Mouse (Mus musculus): ENCODE data around the gene Efna5. TPM values are rescaled to one million over a fixed set of nuclear protein-coding genes. Genes with fewer than 3 reads are reported as not detected.

Gene Efna5
- total RNA-seq, 2 experiments from 2014 or later, result 6.7 to 8.5 TPM

DNA sequence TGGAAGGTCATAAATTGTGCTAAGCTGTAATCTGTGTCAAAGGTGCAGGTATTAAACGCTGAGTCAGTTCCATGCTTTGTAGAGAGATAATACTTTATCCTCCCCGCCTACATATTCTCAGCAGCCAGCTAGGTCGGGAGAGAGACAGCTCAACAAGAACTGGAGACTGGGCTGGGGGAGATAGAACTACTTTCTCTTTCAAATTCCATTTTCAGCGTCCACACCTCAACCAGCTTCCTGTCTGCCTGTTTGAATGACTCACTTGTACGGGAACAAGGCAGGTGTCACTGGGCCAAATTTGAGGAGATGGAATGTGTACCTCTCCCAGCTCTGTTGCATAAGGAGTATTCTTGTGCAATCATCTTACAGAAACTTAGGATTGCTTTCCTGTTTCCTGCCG lies 193.7 kb downstream of the Efna5 start:
- TF ChIP-seq CTCF (conservative IDR thresholded peaks at IDR 0.05), result no peak
- no peak for DNase-seq (ENCODE audit: low spot score in 2 of 2)
- no peak overlapping the region for H3K4me3 ChIP-seq

GRCm38 (mm10) chr17:62685181-62685580 lies 195.9 kb downstream of the Efna5 start:
- H3K27ac ChIP-seq, result no peak overlapping the region
- DNase-seq (ENCODE audit: low spot score in 2 of 2), result no peak
- no peak overlapping the region for H3K4me3 ChIP-seq
- TF ChIP-seq CTCF (conservative IDR thresholded peaks at IDR 0.05), result no peak

More for the DNA sequence above, 193.7 kb downstream of the Efna5 start:
- H3K27ac ChIP-seq, result no peak overlapping the region

GRCm38 (mm10) chr17:62683142-62683541 lies 198.0 kb downstream of the Efna5 start:
- Histone ChIP-seq H3K27ac (no peak overlapping the region), H3K4me3 (no peak overlapping the region)
- no peak for TF ChIP-seq CTCF (conservative IDR thresholded peaks at IDR 0.05)
- DNase-seq (ENCODE audit: low spot score in 2 of 2), result no peak

DNA sequence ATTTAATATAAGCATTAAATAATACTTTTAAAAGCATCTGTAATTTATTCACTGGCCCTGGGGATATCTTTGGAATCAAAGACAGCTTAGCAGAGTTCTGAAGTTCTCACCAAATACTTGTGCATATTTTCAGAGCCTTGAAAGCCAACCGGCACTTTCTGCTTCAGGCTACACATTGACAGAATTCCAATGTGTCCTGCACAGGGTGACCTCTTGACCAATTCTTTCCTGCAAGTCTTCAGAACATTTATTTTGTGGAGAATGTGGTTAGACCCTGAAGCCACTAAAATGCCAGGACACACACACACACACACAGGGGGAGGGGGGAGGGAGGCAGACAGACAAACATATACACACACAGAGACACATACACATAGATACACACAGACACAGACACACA lies 199.4 kb downstream of the Efna5 start:
- Histone ChIP-seq H3K4me3 (no peak overlapping the region), H3K27ac (no peak overlapping the region)
- no peak for TF ChIP-seq CTCF (conservative IDR thresholded peaks at IDR 0.05)
- DNase-seq (ENCODE audit: low spot score in 2 of 2), result no peak

DNA sequence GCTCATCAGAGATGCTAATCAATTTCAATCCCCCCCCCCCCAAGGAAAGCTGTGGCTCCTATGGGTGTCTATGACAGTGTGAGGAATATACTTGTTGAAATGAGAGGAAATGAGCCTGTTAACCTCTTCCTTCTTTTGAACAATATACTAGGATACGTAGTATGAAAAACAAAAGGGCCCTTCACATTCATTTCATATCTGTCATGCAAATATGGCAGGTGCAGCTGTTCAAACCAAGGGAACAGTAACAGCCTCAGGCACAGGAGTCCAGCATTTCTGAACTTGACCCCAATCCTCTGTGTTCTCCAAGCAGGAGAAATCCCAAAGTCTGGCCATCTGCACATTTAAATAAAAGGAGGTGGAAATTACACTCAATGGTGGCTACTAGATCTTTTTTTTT lies 200.4 kb downstream of the Efna5 start:
- no peak for TF ChIP-seq CTCF (conservative IDR thresholded peaks at IDR 0.05)
- no peak for DNase-seq (ENCODE audit: low spot score in 2 of 2)
- Histone ChIP-seq H3K27ac (no peak overlapping the region), H3K4me3 (no peak overlapping the region)

DNA sequence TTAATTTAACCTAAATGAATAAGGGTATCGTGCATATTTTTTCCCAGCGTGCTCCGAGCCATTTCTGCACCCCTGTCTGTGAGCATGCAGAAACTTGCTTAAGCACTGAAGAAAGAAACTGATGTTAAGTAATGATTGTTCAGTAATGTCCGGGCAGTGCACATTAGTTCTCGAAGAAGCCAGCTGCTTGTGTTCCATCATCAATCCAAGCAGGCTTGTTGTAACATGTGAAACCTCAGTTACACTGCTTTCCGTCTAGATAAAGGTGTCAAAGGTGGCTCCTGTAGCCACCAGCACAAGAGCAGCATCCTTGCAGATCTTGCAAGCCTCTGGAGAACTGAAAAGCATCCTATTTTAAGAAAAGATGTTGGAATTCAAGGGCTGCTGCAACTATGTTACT lies 204.3 kb downstream of the Efna5 start:
- no peak for DNase-seq (ENCODE audit: low spot score in 2 of 2)
- H3K4me3 ChIP-seq, result no peak overlapping the region
- TF ChIP-seq CTCF (conservative IDR thresholded peaks at IDR 0.05), result no peak
- no peak overlapping the region for H3K27ac ChIP-seq

DNA sequence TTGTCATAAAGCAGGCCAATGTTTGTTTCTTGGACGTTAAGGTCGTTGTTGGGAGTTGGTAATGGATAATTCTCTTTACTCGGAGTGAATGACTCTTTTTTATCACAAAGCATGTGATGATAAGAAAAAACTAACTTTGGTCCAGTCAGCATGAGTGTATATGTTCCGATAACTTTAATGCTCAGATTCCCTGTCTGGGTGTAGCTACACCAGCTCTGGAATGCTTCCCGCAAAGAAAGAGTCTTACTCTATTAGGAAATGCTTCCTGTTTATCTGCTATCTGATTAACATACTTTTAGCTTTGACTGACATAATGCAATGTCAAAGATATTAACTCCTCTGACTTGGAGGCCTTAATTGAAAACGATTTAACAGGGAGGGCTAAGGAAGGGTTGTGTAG lies 204.7 kb downstream of the Efna5 start:
- no peak overlapping the region for H3K27ac ChIP-seq
- TF ChIP-seq CTCF (conservative IDR thresholded peaks at IDR 0.05), result no peak
- DNase-seq (ENCODE audit: low spot score in 2 of 2), result no peak
- H3K4me3 ChIP-seq, result no peak overlapping the region

- no peak for DNase-seq (ENCODE audit: low spot score in 2 of 2)
- no peak for TF ChIP-seq CTCF (conservative IDR thresholded peaks at IDR 0.05)
- no peak overlapping the region for H3K27ac ChIP-seq
- H3K4me3 ChIP-seq, result no peak overlapping the region
These were observed 205.3 kb downstream of the Efna5 start for GRCm38 (mm10) chr17:62675811-62676255.

GRCm38 (mm10) chr17:62672068-62672467 lies 209.0 kb downstream of the Efna5 start:
- Histone ChIP-seq H3K4me3 (no peak overlapping the region), H3K27ac (no peak overlapping the region)
- no peak for DNase-seq (ENCODE audit: low spot score in 2 of 2)
- no peak for TF ChIP-seq CTCF (conservative IDR thresholded peaks at IDR 0.05)

DNA sequence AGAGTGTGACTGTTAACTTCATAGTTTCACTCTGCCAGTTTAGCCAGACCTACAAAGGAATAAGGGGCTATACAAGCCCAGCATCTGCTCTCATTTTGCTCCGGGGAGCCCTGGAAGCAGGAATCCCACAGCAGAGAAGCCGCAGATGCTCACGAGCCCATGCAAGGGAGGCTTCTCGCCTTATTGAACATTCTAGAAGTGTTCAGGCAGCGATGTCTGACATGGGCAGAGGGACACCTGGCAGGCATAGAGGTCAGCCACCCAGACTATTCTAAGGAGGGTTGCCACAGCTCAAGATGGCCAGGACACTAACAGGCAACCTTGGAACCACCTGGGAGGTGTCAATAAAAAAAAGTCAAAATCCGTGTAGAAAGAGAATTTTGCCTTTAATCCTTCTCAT lies 214.4 kb downstream of the Efna5 start:
- H3K27ac ChIP-seq, result no peak overlapping the region
- no peak for TF ChIP-seq CTCF (conservative IDR thresholded peaks at IDR 0.05)
- no peak overlapping the region for H3K4me3 ChIP-seq
- no peak for DNase-seq (ENCODE audit: low spot score in 2 of 2)

GRCm38 (mm10) chr17:62665823-62666222 lies 215.3 kb downstream of the Efna5 start:
- no peak overlapping the region for H3K4me3 ChIP-seq
- no peak overlapping the region for H3K27ac ChIP-seq
- TF ChIP-seq CTCF (conservative IDR thresholded peaks at IDR 0.05), result no peak
- no peak for DNase-seq (ENCODE audit: low spot score in 2 of 2)

DNA sequence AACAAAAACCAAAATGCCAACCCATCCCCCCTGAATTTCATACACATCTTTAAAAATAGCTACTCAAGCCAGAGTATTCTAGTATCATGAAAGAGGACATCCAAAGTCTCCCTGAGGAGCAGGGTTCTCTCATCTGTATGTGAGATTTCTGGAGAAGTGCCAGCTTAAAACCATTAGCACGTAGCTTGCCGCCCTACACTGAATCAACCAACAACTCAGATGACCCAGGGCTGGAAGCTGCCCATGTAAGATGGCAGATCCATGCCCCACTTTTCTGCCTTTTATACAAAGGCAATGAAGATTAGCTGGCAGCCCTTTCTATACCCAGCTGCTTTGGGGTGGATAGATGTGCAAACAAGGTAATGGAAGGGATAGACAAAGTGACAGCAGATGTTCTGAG lies 216.4 kb downstream of the Efna5 start:
- no peak for TF ChIP-seq CTCF (conservative IDR thresholded peaks at IDR 0.05)
- no peak for DNase-seq (ENCODE audit: low spot score in 2 of 2)
- Histone ChIP-seq H3K4me3 (no peak overlapping the region), H3K27ac (no peak overlapping the region)

DNA sequence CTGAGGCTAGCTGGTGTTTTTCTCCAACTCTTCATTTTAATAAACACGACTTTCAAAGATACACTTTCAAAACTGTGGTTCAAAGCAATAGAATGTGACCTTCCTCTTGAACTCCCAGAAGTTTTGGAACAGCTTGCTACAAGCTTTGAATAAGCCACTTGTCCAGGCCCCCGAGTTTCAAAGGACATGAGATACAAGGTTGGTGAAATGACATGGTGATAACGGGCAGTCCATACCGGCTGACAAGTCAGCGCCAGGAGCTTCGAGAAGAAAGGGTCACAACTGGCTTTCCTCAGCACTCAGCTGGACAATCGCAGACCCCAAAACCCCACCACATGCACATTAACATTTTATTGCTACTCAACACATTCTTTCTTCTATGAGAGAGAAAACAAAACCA lies 219.3 kb downstream of the Efna5 start:
- H3K4me3 ChIP-seq, result no peak overlapping the region
- no peak for DNase-seq (ENCODE audit: low spot score in 2 of 2)
- H3K27ac ChIP-seq, result no peak overlapping the region
- TF ChIP-seq CTCF (conservative IDR thresholded peaks at IDR 0.05), result no peak

DNA sequence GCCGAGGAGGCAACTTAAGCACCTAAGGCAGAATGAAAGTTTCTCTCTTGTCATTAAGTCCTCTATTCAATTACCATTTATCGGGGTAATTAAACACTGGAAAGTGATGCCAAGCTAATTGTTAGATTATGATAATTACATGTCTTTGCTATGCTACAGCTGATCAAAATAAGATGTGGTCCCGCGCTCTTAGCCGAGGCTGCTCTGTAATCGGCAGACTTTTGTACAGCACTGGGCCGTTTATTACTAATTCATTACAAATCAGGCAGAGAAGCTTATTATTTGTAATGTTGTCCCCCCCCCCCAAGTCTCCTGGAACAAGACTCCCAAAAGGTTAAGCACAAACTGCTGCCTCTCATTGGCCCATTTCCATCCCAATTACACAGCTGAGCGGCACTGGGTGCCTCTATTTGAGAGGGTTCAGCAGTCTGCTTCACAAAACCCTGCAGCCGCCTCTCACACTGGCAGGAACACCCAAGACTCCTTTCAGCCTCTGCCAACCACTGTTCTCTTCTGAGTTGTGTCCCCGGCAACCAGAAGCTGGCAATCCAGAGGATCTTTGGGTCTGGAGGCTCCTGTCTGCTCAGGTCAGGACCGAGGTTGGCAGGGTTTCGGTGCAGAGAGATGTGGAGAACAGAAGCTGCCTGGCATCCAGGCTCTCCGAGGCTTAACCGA lies 221.5 kb downstream of the Efna5 start:
- DNase-seq (ENCODE audit: low spot score in 2 of 2), result peak; percentile 56 to 74
- no peak for TF ChIP-seq CTCF (conservative IDR thresholded peaks at IDR 0.05)
- Histone ChIP-seq H3K4me3 (peak overlapping the region; percentile 37; the same call in 1 of the 2 replicates), H3K27ac (no peak overlapping the region)
